Mouse (Mus musculus): ENCODE measurements around the gene Tmem94.
"Not testable (repeated sequence)": the region's sequence is repeated elsewhere in the genome, so short reads cannot be mapped to it uniquely, and the experiment has no call there.

Gene Tmem94

DNA sequence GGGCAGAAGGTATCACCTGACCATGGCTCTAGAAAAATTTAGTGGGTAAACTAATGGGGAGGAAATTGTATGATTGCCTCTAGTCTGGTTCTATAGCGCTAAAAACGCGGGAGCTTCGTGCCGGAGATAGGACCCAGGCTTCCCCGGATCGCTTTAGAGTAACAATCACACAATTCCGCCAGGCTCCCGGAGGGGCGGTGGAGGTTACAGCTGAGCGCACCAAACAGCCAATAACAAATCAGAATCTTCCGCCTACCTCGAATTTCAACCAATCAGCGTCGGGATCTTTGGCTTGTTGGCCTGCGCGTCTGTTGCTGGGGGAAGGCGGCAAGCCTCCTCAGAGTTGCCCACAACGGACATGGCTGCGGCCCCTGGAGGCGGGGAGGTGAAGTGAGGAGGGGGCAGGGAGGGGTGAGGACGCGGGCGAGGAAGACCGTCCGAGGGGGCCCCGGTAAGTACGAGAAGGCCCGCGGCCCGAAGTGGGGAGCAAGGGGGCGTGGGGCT, at the start of gene Tmem94:
Gene Tmem94 (plus strand): TSS at position 331 of the 504 bp plus-strand sequence.
- peak; percentile 99 for DNase-seq (ENCODE audit: low spot score)

- no peak for DNase-seq (ENCODE audit: low spot score)
These were observed 48.6 kb upstream of the Tmem94 start for GRCm38 (mm10) chr11:115716410-115717338.

DNA sequence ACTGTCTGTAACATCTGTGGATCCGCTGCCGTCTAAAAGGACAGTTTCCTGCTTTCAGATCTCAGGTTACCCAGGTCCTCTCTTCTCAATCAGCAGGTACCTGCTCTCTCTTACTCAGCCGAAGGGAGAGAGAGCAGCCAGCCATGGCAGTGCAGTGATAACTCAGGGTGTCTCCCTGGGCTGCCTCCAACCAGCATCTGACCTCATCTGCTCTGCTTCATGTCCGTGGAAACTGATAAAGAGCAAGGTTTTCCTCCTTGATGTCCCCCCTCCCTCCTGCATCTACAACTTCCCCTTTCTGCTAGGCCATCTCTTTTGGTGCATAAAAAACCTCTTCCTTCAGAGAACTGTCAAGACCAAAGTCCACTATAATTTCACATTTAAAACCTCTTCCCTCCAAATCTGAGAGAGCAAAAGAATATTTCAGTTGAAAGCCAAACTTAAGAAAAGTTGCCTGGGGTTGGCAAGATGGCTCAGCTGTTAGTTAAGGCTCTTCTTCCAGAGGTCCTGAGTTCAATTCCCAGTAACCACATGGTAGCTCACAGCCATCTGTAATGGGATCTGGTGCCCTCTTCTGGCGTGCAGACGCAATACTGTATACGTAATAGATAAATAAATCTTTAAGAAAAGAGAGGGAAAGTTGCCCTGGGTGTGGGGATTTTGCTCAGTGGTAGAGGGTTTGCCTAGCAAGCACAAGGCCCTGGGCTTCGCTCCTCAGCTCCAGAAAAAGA, 47.4 kb upstream of the Tmem94 start:
- no peak for DNase-seq (ENCODE audit: low spot score)

DNA sequence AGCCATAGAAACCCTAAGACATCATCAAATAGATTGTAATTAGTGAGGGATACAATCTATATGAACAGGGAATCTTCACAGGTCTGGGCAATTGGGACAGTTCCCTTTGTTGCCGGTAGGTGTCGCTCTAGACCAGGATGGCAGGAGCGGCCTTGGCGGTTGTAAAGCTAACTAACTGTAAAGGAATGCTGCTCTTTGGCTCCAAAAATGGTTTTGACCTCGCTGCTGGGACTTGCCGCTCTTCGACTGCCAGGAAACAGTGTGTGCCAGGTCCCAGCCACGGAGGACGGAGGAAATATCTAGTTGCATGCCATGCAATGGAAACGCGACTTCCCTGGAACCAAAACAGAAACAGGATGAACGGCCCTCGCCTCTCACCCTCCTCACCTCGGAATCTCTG, 42.6 kb upstream of the Tmem94 start:
- peak; percentile 77 for DNase-seq (ENCODE audit: low spot score)

- DNase-seq (ENCODE audit: low spot score): no peak
These were observed 42.0 kb upstream of the Tmem94 start for GRCm38 (mm10) chr11:115723231-115723630.

GRCm38 (mm10) chr11:115734041-115734686, 31.1 kb upstream of the Tmem94 start:
- no peak for DNase-seq (ENCODE audit: low spot score)

DNA sequence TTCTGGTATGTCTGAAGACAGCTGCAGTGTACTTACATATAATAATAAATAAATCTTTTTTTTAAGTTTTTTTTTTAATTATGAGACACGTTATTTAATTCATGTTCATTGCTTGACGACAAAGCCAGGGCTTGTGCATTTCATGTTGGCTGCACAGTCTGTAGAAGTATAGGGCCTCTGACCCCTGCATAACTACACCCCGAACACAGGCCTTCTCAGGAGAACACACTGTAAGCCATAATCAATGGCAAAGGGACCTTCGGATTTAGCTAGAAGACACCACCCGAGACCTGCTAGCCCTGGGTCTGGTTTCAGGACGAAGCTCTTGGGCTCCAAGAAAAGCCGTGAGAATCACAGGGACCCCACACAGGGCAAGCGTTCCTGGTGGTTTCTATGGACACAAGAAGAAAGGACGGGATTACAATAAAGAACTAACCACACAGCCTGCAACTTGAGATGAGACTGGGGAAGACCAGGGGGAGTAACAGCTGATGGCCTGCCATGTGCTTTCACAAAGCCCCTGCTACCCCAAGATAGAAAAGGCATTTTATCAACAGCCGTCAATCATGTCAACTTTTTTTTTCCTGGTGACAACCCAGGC, 27.5 kb upstream of the Tmem94 start:
- DNase-seq (ENCODE audit: low spot score): no peak

- no peak for DNase-seq (ENCODE audit: low spot score)
These were observed 26.9 kb upstream of the Tmem94 start for GRCm38 (mm10) chr11:115738275-115738885.

DNA sequence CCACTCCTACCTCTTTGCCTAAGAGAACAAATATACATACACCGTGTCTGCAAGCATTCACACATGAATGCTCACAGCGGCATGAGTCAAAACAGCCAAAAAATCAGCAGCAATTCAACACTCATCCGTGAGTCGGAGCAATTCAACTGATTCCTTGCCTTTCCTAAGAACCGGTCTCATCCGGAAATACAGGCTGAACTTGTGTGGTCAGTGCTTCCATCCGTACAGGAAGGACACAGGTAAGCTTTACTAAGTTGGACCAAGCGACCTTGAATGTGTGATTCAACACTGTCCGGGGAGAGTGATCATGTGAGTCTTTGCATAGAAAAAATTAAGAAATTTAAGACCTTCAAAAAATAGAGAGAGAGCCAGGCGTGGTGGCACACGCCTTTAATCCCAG, 24.2 kb upstream of the Tmem94 start:
- no peak for DNase-seq (ENCODE audit: low spot score)

- DNase-seq (ENCODE audit: low spot score): no peak
These were observed 22.3 kb upstream of the Tmem94 start for GRCm38 (mm10) chr11:115742926-115743325.

DNA sequence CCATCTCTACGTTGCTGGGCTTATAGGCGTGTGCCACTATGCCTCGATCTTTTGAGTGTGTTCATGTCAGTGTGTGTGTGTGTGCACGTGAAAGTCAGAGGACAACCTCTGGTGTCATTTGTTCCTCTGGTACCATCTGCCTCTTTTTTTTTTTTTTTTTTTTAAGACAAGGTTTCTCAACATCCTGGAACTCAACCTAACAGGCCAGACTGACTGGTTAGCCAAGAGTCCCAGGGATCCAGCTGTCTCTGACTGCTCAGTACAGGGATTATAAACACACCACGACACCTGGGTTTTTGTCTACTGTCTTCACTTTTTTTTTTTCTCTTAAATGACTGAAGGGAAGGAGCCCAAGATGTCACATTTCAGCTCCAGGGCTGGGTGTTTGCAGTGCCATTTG, 20.8 kb upstream of the Tmem94 start:
- no peak for DNase-seq (ENCODE audit: low spot score)

GRCm38 (mm10) chr11:115746109-115746508, 19.1 kb upstream of the Tmem94 start:
- DNase-seq (ENCODE audit: low spot score): no peak

GRCm38 (mm10) chr11:115746762-115747161, 18.5 kb upstream of the Tmem94 start:
- no peak for DNase-seq (ENCODE audit: low spot score)

GRCm38 (mm10) chr11:115747351-115747750, 17.9 kb upstream of the Tmem94 start:
- DNase-seq (ENCODE audit: low spot score): no peak

DNA sequence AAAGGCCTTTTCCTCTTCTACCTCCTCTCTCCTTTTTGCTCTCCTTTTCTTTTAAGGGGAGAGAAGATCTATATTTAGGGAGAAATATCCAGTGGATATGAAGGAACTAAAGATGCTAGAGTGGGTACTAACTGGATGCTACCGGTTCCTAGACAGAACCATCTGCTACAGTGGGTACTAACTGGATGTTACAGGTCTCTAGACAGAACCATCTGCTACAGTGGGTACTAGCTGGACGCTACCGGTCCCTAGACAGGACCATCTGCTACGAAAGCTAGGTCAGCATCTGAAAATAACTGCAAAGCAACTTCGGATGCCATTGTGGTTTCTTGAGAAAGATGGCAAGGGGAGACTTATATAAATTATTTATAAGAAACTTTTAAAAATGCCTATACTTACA, 15.4 kb upstream of the Tmem94 start:
- DNase-seq (ENCODE audit: low spot score): no peak

- no peak for DNase-seq (ENCODE audit: low spot score)
These were observed 13.5 kb upstream of the Tmem94 start for GRCm38 (mm10) chr11:115751725-115752124.

DNA sequence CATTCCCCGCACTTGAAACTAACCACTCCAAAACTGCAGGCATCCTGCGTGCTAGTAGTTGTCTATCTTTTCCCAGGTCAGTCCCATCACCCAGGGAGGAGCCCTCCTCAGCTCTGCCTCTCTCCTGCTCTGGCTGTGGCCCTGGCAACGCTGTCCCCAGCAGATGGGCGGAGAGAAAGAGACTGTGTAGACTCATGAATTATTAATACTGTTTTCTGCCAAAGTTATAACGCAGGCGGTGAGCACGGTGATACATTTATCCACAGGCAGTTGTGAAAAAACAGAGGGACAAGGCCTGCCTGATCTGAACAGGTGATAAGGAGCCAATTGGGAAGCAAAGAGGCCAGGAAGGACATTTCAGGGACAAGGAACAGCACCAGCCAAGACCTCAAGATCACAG, 12.6 kb upstream of the Tmem94 start:
- no peak for DNase-seq (ENCODE audit: low spot score)

DNA sequence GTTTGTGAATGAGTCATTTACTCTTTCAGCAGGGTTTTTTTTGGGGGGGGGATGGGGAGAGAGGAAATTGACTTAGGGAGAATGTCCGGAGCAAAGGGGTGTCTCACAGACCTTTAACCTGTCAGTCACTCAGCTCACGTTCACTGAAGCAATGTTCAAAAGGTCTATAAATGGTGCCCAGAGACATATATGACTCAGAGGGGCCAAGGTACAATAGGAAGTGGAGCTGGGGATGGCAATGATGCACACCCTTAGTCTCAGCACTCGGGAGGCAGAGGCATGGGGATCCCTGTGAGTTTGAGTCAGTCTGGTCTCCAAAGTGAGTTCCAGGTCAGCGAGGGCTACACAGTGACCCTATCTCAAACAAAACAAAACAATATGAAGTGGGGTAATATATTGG, 11.7 kb upstream of the Tmem94 start:
- DNase-seq (ENCODE audit: low spot score): no peak

GRCm38 (mm10) chr11:115762176-115762575, 3.1 kb upstream of the Tmem94 start:
- not testable (repeated sequence) for DNase-seq (ENCODE audit: low spot score)

DNA sequence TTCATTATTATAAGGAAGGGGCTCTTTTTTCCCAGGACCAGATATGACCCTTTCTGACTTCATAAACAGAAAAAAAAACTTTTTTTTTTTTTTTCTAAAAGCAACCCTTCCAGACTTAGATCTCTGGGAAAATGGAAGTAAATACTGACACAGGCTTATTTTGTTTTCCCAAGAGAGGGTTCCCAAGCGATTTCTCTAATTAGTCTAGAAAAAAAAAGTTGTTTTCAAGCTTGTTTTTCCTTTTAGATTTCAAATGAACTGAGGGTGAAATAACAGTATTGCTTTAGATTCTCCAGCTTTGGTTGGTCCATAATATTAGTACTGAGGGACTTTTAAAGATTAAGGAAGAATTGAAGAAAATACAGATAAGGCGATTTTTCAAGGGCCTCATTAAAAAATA, 535 bp upstream of the Tmem94 start:
- no peak for DNase-seq (ENCODE audit: low spot score)

- DNase-seq (ENCODE audit: low spot score): no peak
These were observed 441 bp downstream of the Tmem94 start for GRCm38 (mm10) chr11:115765607-115766141.
